ENCODE assay signal across 8 mouse cellular contexts in genomic region chr1:191075199-191075883, GRCm38 (mm10). TPM values are rescaled to one million over a fixed set of nuclear protein-coding genes. Genes with fewer than 3 reads are reported as not detected.
DNase-seq lines count a peak whose midpoint lies in the region; ATAC-seq and TF ChIP-seq lines count a peak whose summit lies in the region.

No protein-coding gene starts in this region.

- 49% methylated on average over 10 of the region's 10 CpGs for WGBS in heart, embryonic 10.5 days
- whole genome bisulfite sequencing in heart, embryonic 12.5 days = 40% methylated on average over 10 of the region's 10 CpGs
- WGBS in large intestine, adult 2 months = 19% methylated on average over 10 of the region's 10 CpGs

- ATAC-seq in heart, embryonic 12.5 days (ENCODE audit: insufficient number of reproducible peaks, low FRiP score) = 0 out of 2 replicates have a peak, but pooled peaks have one; percentile 33

- no peaks in the 10 kb centered on the region for H3K9me3 ChIP-seq in heart, embryonic 10.5 days
- H3K9me3 ChIP-seq in ES-E14 (ENCODE audit: control insufficient read depth, insufficient read depth, low read depth, low read length) = peaks cover 1% of the 10 kb centered on the region; the same call in 1 of the 2 replicates
- no peaks in the 10 kb centered on the region for H3K9me3 ChIP-seq in heart, embryonic 12.5 days (replicated peaks)

- H3K9ac ChIP-seq in ES-E14 (ENCODE audit: insufficient read depth, low read depth, low read length, poor library complexity, severe bottlenecking) = no peak overlapping the region
- no peak overlapping the region for H3K9ac ChIP-seq in heart, embryonic 12.5 days

- H3K27me3 ChIP-seq in heart, embryonic 10.5 days (ENCODE audit: insufficient read depth, poor library complexity, severe bottlenecking) = no peaks in the 10 kb centered on the region
- H3K27me3 ChIP-seq in heart, embryonic 12.5 days (replicated peaks) = no peaks in the 10 kb centered on the region

- in situ Hi-C loops in ES-E14 (cut with MboI; ENCODE audit: low sequenced_read_pairs in 2 of 2, unreplicated experiment in 2 of 2) = loop anchor here in 1 of 2 experiments (25.0 kb wide), 1 partner anchor 212 kb away; no protein-coding TSS in a partner anchor

- DNase-seq in heart, adult 11 months = peak; percentile 97
- DNase-seq in heart, embryonic 10.5 days (ENCODE audit: low spot score) = no peak
- DNase-seq in ES-E14 (ENCODE audit: low read depth, low spot score) = peak; percentile 52
- peak; percentile 30 for DNase-seq in cerebellum, adult 9-11 months
- peak; percentile 79 for DNase-seq in large intestine, adult 2 months (ENCODE audit: low read depth, low spot score)
- peak; percentile 55 to 72 for DNase-seq in lung, postnatal 4 days
- peak; percentile 70 for DNase-seq in testis, postnatal 10 days (ENCODE audit: low spot score)

- H3K4me3 ChIP-seq in heart, embryonic 10.5 days = no peak overlapping the region
- H3K4me3 ChIP-seq in ES-E14 (ENCODE audit: insufficient read depth in 1 of 2, low read depth in 1 of 2, low read length in 2 of 2, poor library complexity in 1 of 2, severe bottlenecking in 1 of 2) = no peak overlapping the region
- H3K4me3 ChIP-seq in heart, embryonic 12.5 days = no peak overlapping the region

- no peak overlapping the region for H3K4me2 ChIP-seq in heart, embryonic 12.5 days

- H3K27ac ChIP-seq in heart, embryonic 10.5 days = no peak overlapping the region
- no peak overlapping the region for H3K27ac ChIP-seq in ES-E14 (ENCODE audit: insufficient read depth, low read depth, low read length, poor library complexity, severe bottlenecking)
- H3K27ac ChIP-seq in heart, embryonic 12.5 days (ENCODE audit: poor library complexity, severe bottlenecking) = no peak overlapping the region

- H3K4me1 ChIP-seq in heart, embryonic 10.5 days = no peaks in the 10 kb centered on the region
- no peaks in the 10 kb centered on the region for H3K4me1 ChIP-seq in ES-E14 (ENCODE audit: control insufficient read depth in 2 of 2, insufficient read depth in 2 of 2, low read length in 2 of 2, poor library complexity in 1 of 2)
- H3K4me1 ChIP-seq in heart, embryonic 12.5 days (replicated peaks) = no peaks in the 10 kb centered on the region

- H3K36me3 ChIP-seq in heart, embryonic 10.5 days = peaks cover 97% of the 10 kb centered on the region
- peaks cover 50% of the 10 kb centered on the region for H3K36me3 ChIP-seq in ES-E14 (ENCODE audit: control insufficient read depth, insufficient read depth, low read length, poor library complexity, severe bottlenecking)
- peaks cover 74% of the 10 kb centered on the region for H3K36me3 ChIP-seq in heart, embryonic 12.5 days

TF ChIP-seq in ES-E14, 5 proteins besides CTCF, POLR2A, EP300 and RAD21:
- no peak for TF ChIP-seq HCFC1 (IDR thresholded peaks at IDR 0.05; ENCODE audit: borderline replicate concordance, insufficient read depth, low read length)
- TF ChIP-seq ZC3H11A (IDR thresholded peaks at IDR 0.05; ENCODE audit: borderline replicate concordance, low read depth, low read length) = no peak
- no peak for TF ChIP-seq CHD2 (IDR thresholded peaks at IDR 0.05; ENCODE audit: low read depth, low read length)
- TF ChIP-seq ZNF384 (IDR thresholded peaks at IDR 0.05; ENCODE audit: low read depth, low read length) = no peak
- no peak for TF ChIP-seq MAFK (IDR thresholded peaks at IDR 0.05; ENCODE audit: insufficient read depth, low read depth, low read length)
TF ChIP-seq in ES-E14: peak in this region for 0.

RNA-seq across cellular contexts. Expression of gene Nsl1, which starts 12.5 kb away (rescaled TPM):
- 20.6 and 21.8 TPM in 2 replicates for polyA plus RNA-seq in heart, embryonic 10.5 days (2016; fragmentation: Nextera tagmentation; extraction: Ambion mirVana)
- 24.3 and 26.1 TPM in 2 replicates for total RNA-seq in ES-E14 (2012; rRNA removed)
- polyA plus RNA-seq in heart, embryonic 12.5 days (2016; fragmentation: Nextera tagmentation; extraction: Ambion mirVana) = 15.2 and 16.7 TPM in 2 replicates
- 2.7 and 3.5 TPM in 2 replicates for polyA plus RNA-seq in large intestine, adult 2 months (2012; rRNA removed)

RNA-seq across cellular contexts. Expression of gene Tatdn3, which starts 12.6 kb away (rescaled TPM):
- polyA plus RNA-seq in heart, embryonic 10.5 days (2016; fragmentation: Nextera tagmentation; extraction: Ambion mirVana) = 16.6 and 20.7 TPM in 2 replicates
- total RNA-seq in ES-E14 (2012; rRNA removed) = 11.8 TPM in 2 replicates
- polyA plus RNA-seq in heart, embryonic 12.5 days (2016; fragmentation: Nextera tagmentation; extraction: Ambion mirVana) = 19.1 and 22.6 TPM in 2 replicates
- polyA plus RNA-seq in large intestine, adult 2 months (2012; rRNA removed) = 4.8 and 6.2 TPM in 2 replicates

RNA-seq across cellular contexts. Expression of gene Batf3, which starts 22.3 kb away (rescaled TPM):
- polyA plus RNA-seq in heart, embryonic 10.5 days (2016; fragmentation: Nextera tagmentation; extraction: Ambion mirVana) = 4.8 and 7.9 TPM in 2 replicates
- total RNA-seq in ES-E14 (2012; rRNA removed) = 1.2 and 2.8 TPM in 2 replicates
- polyA plus RNA-seq in heart, embryonic 12.5 days (2016; fragmentation: Nextera tagmentation; extraction: Ambion mirVana) = 2.4 and 4.8 TPM in 2 replicates
- polyA plus RNA-seq in large intestine, adult 2 months (2012; rRNA removed) = 6.5 and 7.5 TPM in 2 replicates

RNA-seq across cellular contexts. Expression of gene Spata45, which starts 38.9 kb away (rescaled TPM):
- polyA plus RNA-seq in heart, embryonic 10.5 days (2016; fragmentation: Nextera tagmentation; extraction: Ambion mirVana) = not detected in 2 replicates
- total RNA-seq in ES-E14 (2012; rRNA removed) = 4.1 and 4.6 TPM in 2 replicates
- not detected in 2 replicates for polyA plus RNA-seq in heart, embryonic 12.5 days (2016; fragmentation: Nextera tagmentation; extraction: Ambion mirVana)
- not detected in 2 replicates for polyA plus RNA-seq in large intestine, adult 2 months (2012; rRNA removed)

RNA-seq across cellular contexts. Expression of gene Flvcr1, which starts 49.4 kb away (rescaled TPM):
- 4.4 and 8.5 TPM in 2 replicates for polyA plus RNA-seq in heart, embryonic 10.5 days (2016; fragmentation: Nextera tagmentation; extraction: Ambion mirVana)
- 20.5 and 23.5 TPM in 2 replicates for total RNA-seq in ES-E14 (2012; rRNA removed)
- polyA plus RNA-seq in heart, embryonic 12.5 days (2016; fragmentation: Nextera tagmentation; extraction: Ambion mirVana) = 4.4 and 5.4 TPM in 2 replicates
- 8.1 and 26.4 TPM in 2 replicates for polyA plus RNA-seq in large intestine, adult 2 months (2012; rRNA removed)
